Mouse (Mus musculus): ENCODE results near the gene Marveld1. TPM values are rescaled to one million over a fixed set of nuclear protein-coding genes. Genes with fewer than 3 reads are reported as not detected.

The Marveld1 gene
- polyA plus RNA-seq (2015; fragmentation: Nextera tagmentation; extraction: Ambion mirVana): 3.2 and 4.7 TPM in 2 replicates

GRCm38 (mm10) chr19:42147170-42147768 lies at the start of gene Marveld1:
Marveld1 (plus strand) TSS chr19:42147400.
- Histone ChIP-seq H3K4me3 (replicated peaks) (peak within 1 kb of the TSS; percentile 62), H3K9ac (peak within 1 kb of the TSS; percentile 52), H3K27ac (replicated peaks) (peak within 1 kb of the TSS; percentile 78), H3K36me3 (replicated peaks) (no peaks in the 10 kb centered on the region), H3K4me2 (peak within 1 kb of the TSS; percentile 74), H3K4me1 (replicated peaks) (peaks cover 59% of the 10 kb centered on the region), H3K9me3 (replicated peaks) (no peaks in the 10 kb centered on the region), H3K27me3 (peaks cover 53% of the 10 kb centered on the region)
- peak; percentile 27; the same call in 1 of the 2 replicates for ATAC-seq (ENCODE audit: insufficient read depth)
- WGBS (ENCODE audit: insufficient replicate concordance): under 1% methylated on average over 42 of the region's 57 CpGs

DNA sequence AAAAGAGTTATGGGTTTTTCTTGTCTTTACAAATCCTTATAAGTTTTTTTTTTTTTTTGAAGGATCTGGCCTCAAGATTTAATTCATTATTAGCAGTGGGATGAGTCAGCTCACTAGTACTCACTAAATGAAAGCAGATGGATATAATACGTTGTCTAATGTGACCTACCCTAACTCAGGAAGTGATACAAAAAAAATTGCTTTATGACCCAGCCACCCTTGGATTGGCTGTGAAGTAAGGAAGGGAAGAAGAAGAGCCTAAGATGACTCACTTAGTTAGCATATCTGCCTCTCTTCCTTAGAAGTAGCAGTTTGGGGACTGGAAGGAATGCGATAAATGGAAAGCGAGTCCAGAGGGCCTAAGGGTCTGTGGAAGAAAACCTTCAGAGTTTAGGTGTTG lies 47.8 kb upstream of the Marveld1 start:
- no peak overlapping the region for H3K4me2 ChIP-seq
- no peak overlapping the region for H3K9ac ChIP-seq
- H3K4me1 ChIP-seq (replicated peaks): peaks cover 2% of the 10 kb centered on the region; the same call in 1 of the 2 replicates
- H3K27me3 ChIP-seq: no peaks in the 10 kb centered on the region
- no peaks in the 10 kb centered on the region for H3K9me3 ChIP-seq (replicated peaks)
- 75% methylated on average over 3 of the region's 3 CpGs for WGBS (ENCODE audit: insufficient replicate concordance)
- no peak overlapping the region for H3K27ac ChIP-seq (replicated peaks)
- ATAC-seq (ENCODE audit: insufficient read depth): no peak
- H3K4me3 ChIP-seq (replicated peaks): no peak overlapping the region
- H3K36me3 ChIP-seq (replicated peaks): peaks cover 9% of the 10 kb centered on the region

GRCm38 (mm10) chr19:42104681-42105080 lies 42.5 kb upstream of the Marveld1 start:
- no peaks in the 10 kb centered on the region for H3K27me3 ChIP-seq
- no peak overlapping the region for H3K27ac ChIP-seq (replicated peaks)
- H3K4me3 ChIP-seq (replicated peaks): no peak overlapping the region
- 86% methylated on average over 9 of the region's 9 CpGs for WGBS (ENCODE audit: insufficient replicate concordance)
- H3K9me3 ChIP-seq (replicated peaks): no peaks in the 10 kb centered on the region
- no peaks in the 10 kb centered on the region; the same call in 1 of the 2 replicates for H3K4me1 ChIP-seq (replicated peaks)
- no peak overlapping the region for H3K9ac ChIP-seq
- peaks cover 21% of the 10 kb centered on the region for H3K36me3 ChIP-seq (replicated peaks)
- no peak for ATAC-seq (ENCODE audit: insufficient read depth)
- no peak overlapping the region for H3K4me2 ChIP-seq

GRCm38 (mm10) chr19:42115783-42116335 lies 31.3 kb upstream of the Marveld1 start:
- Histone ChIP-seq H3K4me1 (replicated peaks) (no peaks in the 10 kb centered on the region; the same call in 1 of the 2 replicates), H3K27ac (replicated peaks) (no peak overlapping the region), H3K9me3 (replicated peaks) (no peaks in the 10 kb centered on the region), H3K4me3 (replicated peaks) (no peak overlapping the region), H3K36me3 (replicated peaks) (peaks cover 45% of the 10 kb centered on the region), H3K27me3 (no peaks in the 10 kb centered on the region), H3K4me2 (no peak overlapping the region), H3K9ac (no peak overlapping the region)
- WGBS (ENCODE audit: insufficient replicate concordance): 65% methylated on average over 4 of the region's 4 CpGs
- no peak for ATAC-seq (ENCODE audit: insufficient read depth)

DNA sequence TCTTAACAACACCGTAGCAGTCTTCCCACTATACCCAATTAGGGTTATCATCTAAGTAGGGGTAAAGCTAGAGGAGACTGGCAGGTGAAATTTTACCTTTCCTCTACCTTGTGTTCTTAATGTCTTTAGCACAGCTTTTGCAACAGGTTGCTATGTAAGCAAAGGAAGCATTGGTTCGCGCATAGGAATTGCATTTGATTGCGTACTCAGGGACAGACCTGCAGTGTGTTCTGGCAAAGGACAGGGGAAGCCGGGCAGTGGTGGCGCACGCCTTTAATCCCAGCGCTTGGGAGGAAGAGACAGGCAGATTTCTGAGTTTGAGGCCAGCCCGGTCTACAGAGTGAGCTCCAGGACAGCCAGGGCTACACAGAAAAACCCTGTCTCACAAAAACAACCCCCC lies 29.1 kb upstream of the Marveld1 start:
- H3K27ac ChIP-seq (replicated peaks): no peak overlapping the region
- no peaks in the 10 kb centered on the region for H3K27me3 ChIP-seq
- H3K9ac ChIP-seq: no peak overlapping the region
- peaks cover 59% of the 10 kb centered on the region for H3K36me3 ChIP-seq (replicated peaks)
- H3K9me3 ChIP-seq (replicated peaks): no peaks in the 10 kb centered on the region
- H3K4me2 ChIP-seq: no peak overlapping the region
- H3K4me1 ChIP-seq (replicated peaks): peaks cover 4% of the 10 kb centered on the region
- peak; percentile 48; the same call in 1 of the 2 replicates for ATAC-seq (ENCODE audit: insufficient read depth)
- H3K4me3 ChIP-seq (replicated peaks): no peak overlapping the region
- 85% methylated on average over 9 of the region's 9 CpGs for WGBS (ENCODE audit: insufficient replicate concordance)

DNA sequence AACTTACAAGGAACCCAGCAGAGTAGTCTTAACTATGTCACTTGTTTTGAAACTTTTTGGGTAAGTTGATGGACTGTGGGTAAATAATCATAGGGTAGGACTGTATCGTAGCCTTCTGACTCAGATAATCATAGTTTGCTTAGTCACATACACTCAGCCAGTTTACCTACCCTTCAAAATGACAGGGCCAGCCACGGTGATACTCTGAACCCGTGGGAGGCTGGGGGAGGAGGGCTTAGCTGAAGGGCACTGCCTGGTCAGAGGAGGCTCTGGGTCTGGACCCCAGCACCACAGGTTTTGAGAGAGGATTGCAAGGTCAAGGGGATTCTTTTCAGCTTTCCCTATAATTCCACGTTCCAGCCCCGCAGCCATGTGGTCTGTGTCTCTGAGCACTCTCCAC lies 28.6 kb upstream of the Marveld1 start:
- WGBS (ENCODE audit: insufficient replicate concordance): 53% methylated on average over 5 of the region's 5 CpGs
- Histone ChIP-seq H3K4me1 (replicated peaks) (peaks cover 4% of the 10 kb centered on the region), H3K27ac (replicated peaks) (no peak overlapping the region), H3K27me3 (no peaks in the 10 kb centered on the region), H3K4me3 (replicated peaks) (no peak overlapping the region), H3K9ac (no peak overlapping the region), H3K9me3 (replicated peaks) (no peaks in the 10 kb centered on the region), H3K4me2 (no peak overlapping the region), H3K36me3 (replicated peaks) (peaks cover 54% of the 10 kb centered on the region)
- peak; percentile 69 for ATAC-seq (ENCODE audit: insufficient read depth)

- 74% methylated on average over 8 of the region's 8 CpGs for WGBS (ENCODE audit: insufficient replicate concordance)
- H3K36me3 ChIP-seq (replicated peaks): peaks cover 40% of the 10 kb centered on the region
These were observed 26.7 kb upstream of the Marveld1 start for GRCm38 (mm10) chr19:42120451-42120850.

GRCm38 (mm10) chr19:42124684-42125083 lies 22.5 kb upstream of the Marveld1 start:
- no peak overlapping the region for H3K4me2 ChIP-seq
- H3K36me3 ChIP-seq (replicated peaks): peaks cover 27% of the 10 kb centered on the region
- ATAC-seq (ENCODE audit: insufficient read depth): no peak
- 77% methylated on average over 13 of the region's 13 CpGs for WGBS (ENCODE audit: insufficient replicate concordance)
- peaks cover 35% of the 10 kb centered on the region for H3K4me1 ChIP-seq (replicated peaks)
- no peak overlapping the region for H3K9ac ChIP-seq
- H3K9me3 ChIP-seq (replicated peaks): no peaks in the 10 kb centered on the region
- H3K4me3 ChIP-seq (replicated peaks): no peak overlapping the region
- H3K27ac ChIP-seq (replicated peaks): no peak overlapping the region
- no peaks in the 10 kb centered on the region; the same call in 1 of the 2 replicates for H3K27me3 ChIP-seq

More at GRCm38 (mm10) chr19:42120451-42120850, 26.7 kb upstream of the Marveld1 start:
- Histone ChIP-seq H3K27ac (replicated peaks) (no peak overlapping the region), H3K9me3 (replicated peaks) (no peaks in the 10 kb centered on the region), H3K9ac (no peak overlapping the region), H3K27me3 (no peaks in the 10 kb centered on the region), H3K4me3 (replicated peaks) (no peak overlapping the region), H3K4me2 (no peak overlapping the region), H3K4me1 (replicated peaks) (peaks cover 4% of the 10 kb centered on the region)
- no peak for ATAC-seq (ENCODE audit: insufficient read depth)

DNA sequence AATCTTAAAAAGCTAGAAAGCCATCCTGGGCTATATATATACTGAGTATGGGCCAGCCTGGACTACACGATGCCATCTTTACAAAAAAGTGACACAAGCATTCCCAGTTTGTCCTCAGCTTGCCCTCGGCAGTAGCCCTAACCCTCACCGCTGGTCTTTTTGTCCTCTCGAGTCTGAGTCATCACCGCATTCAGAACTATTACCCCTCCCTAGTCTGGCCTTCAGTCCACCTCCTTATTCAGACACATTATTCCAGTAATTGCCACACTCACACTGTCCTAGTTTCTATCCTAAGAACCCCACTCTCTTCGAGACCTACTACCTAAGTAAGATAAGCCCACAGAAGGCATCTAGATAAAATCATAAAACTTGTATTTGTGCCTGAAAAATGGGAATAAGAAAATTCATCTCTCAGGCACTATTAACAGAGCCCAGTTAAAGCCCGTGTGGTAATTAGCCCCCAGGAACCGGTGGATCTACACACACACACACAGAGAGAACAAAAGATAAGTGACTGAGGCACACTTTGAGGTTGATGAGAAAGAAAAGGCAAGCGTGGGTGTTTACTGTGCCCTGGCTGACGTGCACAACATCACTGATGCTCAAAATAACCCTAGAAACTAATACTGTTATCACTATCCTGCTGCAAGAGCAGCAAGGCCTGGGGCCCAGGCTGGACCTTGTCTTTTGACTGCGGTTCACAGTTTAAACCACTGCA lies 21.5 kb upstream of the Marveld1 start:
- WGBS (ENCODE audit: insufficient replicate concordance): 59% methylated on average over 11 of the region's 11 CpGs
- H3K4me1 ChIP-seq (replicated peaks): peaks cover 37% of the 10 kb centered on the region
- no peaks in the 10 kb centered on the region; the same call in 1 of the 2 replicates for H3K27me3 ChIP-seq
- H3K36me3 ChIP-seq (replicated peaks): peaks cover 18% of the 10 kb centered on the region
- H3K9ac ChIP-seq: no peak overlapping the region
- H3K9me3 ChIP-seq (replicated peaks): no peaks in the 10 kb centered on the region
- no peak for ATAC-seq (ENCODE audit: insufficient read depth)
- H3K4me3 ChIP-seq (replicated peaks): no peak overlapping the region
- no peak overlapping the region for H3K27ac ChIP-seq (replicated peaks)
- no peak overlapping the region for H3K4me2 ChIP-seq

DNA sequence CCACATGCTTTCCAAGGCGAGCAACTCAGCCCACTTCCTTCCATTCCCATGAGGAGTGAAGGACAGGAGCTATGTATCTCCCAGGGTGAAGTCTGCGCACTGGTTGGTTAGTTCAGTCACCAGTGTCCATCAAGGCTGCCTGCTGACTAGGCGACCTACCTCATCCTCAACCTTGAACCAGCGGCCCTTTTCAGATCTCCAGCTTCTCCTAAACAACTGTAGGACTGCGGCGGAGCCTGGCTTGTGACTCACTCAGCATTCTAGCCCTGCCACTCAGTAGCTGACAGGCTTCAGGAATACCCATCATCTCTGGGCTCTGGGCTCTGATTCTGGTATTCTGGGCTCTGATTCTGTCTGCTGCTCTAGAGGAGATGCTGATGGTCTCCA lies 21.0 kb upstream of the Marveld1 start:
- no peak overlapping the region for H3K4me2 ChIP-seq
- H3K36me3 ChIP-seq (replicated peaks): peaks cover 13% of the 10 kb centered on the region
- WGBS (ENCODE audit: insufficient replicate concordance): 66% methylated on average over 6 of the region's 6 CpGs
- no peaks in the 10 kb centered on the region; the same call in 1 of the 2 replicates for H3K27me3 ChIP-seq
- no peak for ATAC-seq (ENCODE audit: insufficient read depth)
- no peaks in the 10 kb centered on the region for H3K9me3 ChIP-seq (replicated peaks)
- no peak overlapping the region for H3K27ac ChIP-seq (replicated peaks)
- H3K4me1 ChIP-seq (replicated peaks): peaks cover 38% of the 10 kb centered on the region
- no peak overlapping the region for H3K4me3 ChIP-seq (replicated peaks)
- H3K9ac ChIP-seq: no peak overlapping the region

DNA sequence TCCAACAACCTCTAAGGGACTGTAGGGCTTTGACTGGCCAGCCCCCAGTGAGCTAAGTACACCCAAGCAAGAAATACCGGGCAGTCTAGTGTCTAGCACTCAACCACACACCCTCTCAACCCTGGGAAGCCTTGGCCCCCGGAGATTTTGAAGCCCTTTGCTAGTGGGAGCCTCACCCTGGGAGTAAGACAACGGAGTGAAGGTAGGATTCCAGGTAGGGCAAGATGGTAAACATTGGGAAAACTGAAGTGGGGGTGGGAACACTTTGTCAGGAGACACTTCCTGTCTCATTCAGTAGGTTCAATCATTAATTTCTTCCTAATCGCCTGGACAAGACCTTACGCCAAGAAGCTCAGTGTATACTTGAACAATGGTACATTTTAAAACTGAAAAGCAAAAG lies 20.2 kb upstream of the Marveld1 start:
- peaks cover 6% of the 10 kb centered on the region; the same call in 1 of the 2 replicates for H3K36me3 ChIP-seq (replicated peaks)
- peak overlapping the region; percentile 100 for H3K4me2 ChIP-seq
- no peak overlapping the region for H3K4me3 ChIP-seq (replicated peaks)
- H3K27me3 ChIP-seq: no peaks in the 10 kb centered on the region; the same call in 1 of the 2 replicates
- H3K4me1 ChIP-seq (replicated peaks): peaks cover 39% of the 10 kb centered on the region
- ATAC-seq (ENCODE audit: insufficient read depth): no peak
- no peak overlapping the region for H3K9ac ChIP-seq
- WGBS (ENCODE audit: insufficient replicate concordance): 65% methylated on average over 5 of the region's 5 CpGs
- H3K9me3 ChIP-seq (replicated peaks): no peaks in the 10 kb centered on the region
- no peak overlapping the region for H3K27ac ChIP-seq (replicated peaks)

Data from liver, embryonic 15.5 days (tissue).